Mouse (Mus musculus): ENCODE measurements at regions not wholly inside any gene's neighbourhood (a gene's known extent, or its start where the extent isn't known, plus 50 kb on each side); places are given as distances from the start of the nearest gene placed in this dataset.

GRCm38 (mm10) chr6:93065917-93066552 lies 122.7 kb upstream of the Adamts9 start:
- TF ChIP-seq CTCF (IDR thresholded peaks at IDR 0.05; ENCODE audit: control insufficient read depth, insufficient read depth, insufficient replicate concordance, low read depth, low read length) (no peak), POLR2A (IDR thresholded peaks at IDR 0.05; ENCODE audit: control insufficient read depth, low read depth, low read length) (no peak)

Measured in testis, adult 2 months (tissue).